Mouse (Mus musculus): ENCODE data around the gene Nme1. TPM values are rescaled to one million over a fixed set of nuclear protein-coding genes. Genes with fewer than 3 reads are reported as not detected.

Gene Nme1
- polyA plus RNA-seq, 1 experiment from 2014 or later, result 58.4 TPM

- DNase-seq (ENCODE audit: low read depth, low spot score), result no peak
- ATAC-seq, result no peak
- no peak for TF ChIP-seq CTCF (IDR thresholded peaks at IDR 0.05)
- in situ Hi-C loops (cut with MboI; ENCODE audit: low pct_unique_long_range_greater_than_20kb), result no loop called here
- POLR2A ChIA-PET, result interaction anchor here (0.6 kb wide), 1 partner anchor 11 kb away, joined by 4 read pairs; no protein-coding TSS in a partner anchor
- CTCF ChIA-PET, result interaction anchor here (1.2 kb wide), 1 partner anchor 29 kb away, joined by 3 read pairs; no protein-coding TSS in a partner anchor
- no peaks in the 10 kb centered on the region for H3K27me3 ChIP-seq
These were observed 20.2 kb upstream of the Nme1 start for GRCm38 (mm10) chr11:93988328-93989062.

GRCm38 (mm10) chr11:93987625-93988327 is 19.5 kb upstream of the Nme1 start:
- ChIA-PET POLR2A (interaction anchor here (0.6 kb wide), 1 partner anchor 10 kb away, joined by 4 read pairs; no protein-coding TSS in a partner anchor), CTCF (interaction anchor here (1.2 kb wide), 1 partner anchor 30 kb away, joined by 3 read pairs; no protein-coding TSS in a partner anchor)
- no peak for ATAC-seq
- in situ Hi-C loops (cut with MboI; ENCODE audit: low pct_unique_long_range_greater_than_20kb), result no loop called here
- DNase-seq (ENCODE audit: low read depth, low spot score), result no peak
- no peak for TF ChIP-seq CTCF (IDR thresholded peaks at IDR 0.05)
- H3K27me3 ChIP-seq, result no peaks in the 10 kb centered on the region

GRCm38 (mm10) chr11:93987026-93987425 is 18.7 kb upstream of the Nme1 start:
- no peak for ATAC-seq
- CTCF ChIA-PET, result interaction anchor here (0.7 to 1.2 kb wide), 3 partner anchors 14 to 31 kb away, joined by 3 read pairs; no protein-coding TSS in a partner anchor
- DNase-seq (ENCODE audit: low read depth, low spot score), result no peak
- no peaks in the 10 kb centered on the region for H3K27me3 ChIP-seq
- POLR2A ChIA-PET, result no interaction called here
- in situ Hi-C loops (cut with MboI; ENCODE audit: low pct_unique_long_range_greater_than_20kb), result no loop called here
- TF ChIP-seq CTCF (IDR thresholded peaks at IDR 0.05), result no peak

- ChIA-PET POLR2A (no interaction called here), CTCF (interaction anchor here (0.7 to 1.2 kb wide), 3 partner anchors 13 to 100 kb away, joined by 3 read pairs; no protein-coding TSS in a partner anchor)
- DNase-seq (ENCODE audit: low read depth, low spot score) (no peak), ATAC-seq (no peak)
- in situ Hi-C loops (cut with MboI; ENCODE audit: low pct_unique_long_range_greater_than_20kb), result no loop called here
- no peaks in the 10 kb centered on the region for H3K27me3 ChIP-seq
- TF ChIP-seq CTCF (IDR thresholded peaks at IDR 0.05), result no peak
These were observed 18.0 kb upstream of the Nme1 start for GRCm38 (mm10) chr11:93986298-93986697.

- ChIA-PET POLR2A (no interaction called here), CTCF (interaction anchor here (0.7 kb wide), 3 partner anchors 43 to 291 kb away, joined by 3 read pairs; no protein-coding TSS in a partner anchor)
- in situ Hi-C loops (cut with MboI; ENCODE audit: low pct_unique_long_range_greater_than_20kb), result no loop called here
- DNase-seq (ENCODE audit: low read depth, low spot score) (no peak), ATAC-seq (no peak)
- no peak for TF ChIP-seq CTCF (IDR thresholded peaks at IDR 0.05)
- H3K27me3 ChIP-seq, result no peaks in the 10 kb centered on the region
These were observed 16.9 kb upstream of the Nme1 start for GRCm38 (mm10) chr11:93985265-93985664.

- in situ Hi-C loops (cut with MboI; ENCODE audit: low pct_unique_long_range_greater_than_20kb), result no loop called here
- no peaks in the 10 kb centered on the region for H3K27me3 ChIP-seq
- DNase-seq (ENCODE audit: low read depth, low spot score), result no peak
- POLR2A ChIA-PET, result no interaction called here
- no peak for ATAC-seq
- no peak for TF ChIP-seq CTCF (IDR thresholded peaks at IDR 0.05)
- CTCF ChIA-PET, result interaction anchor here (0.7 kb wide), 3 partner anchors 44 to 292 kb away, joined by 3 read pairs; no protein-coding TSS in a partner anchor
These were observed 16.3 kb upstream of the Nme1 start for GRCm38 (mm10) chr11:93984619-93985018.

GRCm38 (mm10) chr11:93979502-93980049 is 11.3 kb upstream of the Nme1 start:
- H3K27me3 ChIP-seq, result no peaks in the 10 kb centered on the region
- TF ChIP-seq CTCF (IDR thresholded peaks at IDR 0.05), result no peak
- in situ Hi-C loops (cut with MboI; ENCODE audit: low pct_unique_long_range_greater_than_20kb), result no loop called here
- ChIA-PET CTCF (no interaction called here), POLR2A (no interaction called here)
- ATAC-seq, result no peak
- DNase-seq (ENCODE audit: low read depth, low spot score), result no peak

- in situ Hi-C loops (cut with MboI; ENCODE audit: low pct_unique_long_range_greater_than_20kb), result loop anchor here (5.0 kb wide), 1 partner anchor 109 kb away; no protein-coding TSS in a partner anchor
- ChIA-PET CTCF (interaction anchor here (0.6 kb wide), 1 partner anchor 13 kb away, joined by 3 read pairs; no protein-coding TSS in a partner anchor), POLR2A (no interaction called here)
- ATAC-seq (no peak), DNase-seq (ENCODE audit: low read depth, low spot score) (no peak)
- no peaks in the 10 kb centered on the region for H3K27me3 ChIP-seq
- TF ChIP-seq CTCF (IDR thresholded peaks at IDR 0.05), result no peak
These were observed 4.6 kb upstream of the Nme1 start for GRCm38 (mm10) chr11:93972951-93973350.

- DNase-seq (ENCODE audit: low read depth, low spot score) (no peak), ATAC-seq (no peak)
- TF ChIP-seq CTCF (IDR thresholded peaks at IDR 0.05), result no peak
- ChIA-PET POLR2A (interaction anchor here (1.0 kb wide), 1 partner anchor 25 kb away, joined by 3 read pairs; no protein-coding TSS in a partner anchor), CTCF (interaction anchor here (0.7 to 1.6 kb wide), 6 partner anchors 17 to 159 kb away, joined by 3 to 10 read pairs (median 3); no protein-coding TSS in a partner anchor)
- H3K27me3 ChIP-seq, result no peaks in the 10 kb centered on the region
- in situ Hi-C loops (cut with MboI; ENCODE audit: low pct_unique_long_range_greater_than_20kb), result loop anchor here (5.0 kb wide), 1 partner anchor 113 kb away; no protein-coding TSS in a partner anchor
These were observed 1.5 kb upstream of the Nme1 start for GRCm38 (mm10) chr11:93969799-93970198.

- TF ChIP-seq CTCF (IDR thresholded peaks at IDR 0.05), result no peak
- POLR2A ChIA-PET, result no interaction called here
- ATAC-seq, result no peak
These were observed 850 bp upstream of the Nme1 start for GRCm38 (mm10) chr11:93969171-93969570.

More at GRCm38 (mm10) chr11:93969171-93969570, 850 bp upstream of the Nme1 start:
- H3K27me3 ChIP-seq, result no peaks in the 10 kb centered on the region
- DNase-seq (ENCODE audit: low read depth, low spot score), result no peak
- CTCF ChIA-PET, result interaction anchor here (0.8 to 1.2 kb wide), 6 partner anchors 11 to 117 kb away, joined by 3 to 5 read pairs (median 3); no protein-coding TSS in a partner anchor
- in situ Hi-C loops (cut with MboI; ENCODE audit: low pct_unique_long_range_greater_than_20kb), result no loop called here

Data from Patski (cell line).